Mouse (Mus musculus): ENCODE measurements around the gene Abhd12b. TPM values are rescaled to one million over a fixed set of nuclear protein-coding genes. Genes with fewer than 3 reads are reported as not detected.

Abhd12b gene
- polyA plus RNA-seq, 1 experiment from 2014 or later: 1.6 TPM

DNA sequence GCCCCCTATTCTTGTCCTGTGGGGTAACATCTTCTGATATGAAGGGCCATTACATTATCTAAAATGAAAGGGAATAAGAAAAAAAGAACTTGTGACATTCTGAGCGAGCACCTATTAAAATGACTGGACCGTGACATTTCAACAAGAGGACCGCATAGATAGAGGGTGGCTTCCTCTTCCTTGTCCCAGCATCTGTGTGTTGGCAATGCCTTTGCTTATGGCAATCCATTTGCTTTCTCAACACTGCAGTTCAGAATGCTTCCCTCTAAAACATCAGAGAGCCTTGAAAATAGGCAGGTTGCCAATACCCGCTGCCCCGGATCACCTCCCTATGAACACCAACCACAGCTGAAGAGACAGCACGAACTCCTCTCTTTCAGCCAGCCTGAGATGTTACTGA lies 44.0 kb upstream of the Abhd12b start:
- DNase-seq (ENCODE audit: low spot score): no peak
- no peak overlapping the region for H3K9ac ChIP-seq (ENCODE audit: low read length)
- no peak for ATAC-seq (ENCODE audit: low FRiP score, low TSS enrichment)
- H3K4me2 ChIP-seq (replicated peaks; ENCODE audit: low read depth): peak overlapping the region; percentile 96
- TF ChIP-seq EP300 (optimal IDR thresholded peaks at IDR 0.05) (no peak), CTCF (IDR thresholded peaks at IDR 0.05; ENCODE audit: low read depth) (no peak)
- no peak overlapping the region for H3K27ac ChIP-seq (replicated peaks)
- peaks cover 3% of the 10 kb centered on the region; the same call in 1 of the 2 replicates for H3K4me1 ChIP-seq (replicated peaks; ENCODE audit: control insufficient read depth, insufficient read depth)
- H3K4me3 ChIP-seq (ENCODE audit: low read depth, low read length): peak overlapping the region; percentile 83
- no peaks in the 10 kb centered on the region for H3K9me3 ChIP-seq (ENCODE audit: control insufficient read depth, low read length)
- H3K36me3 ChIP-seq (ENCODE audit: control insufficient read depth, insufficient read depth, low read length): no peaks in the 10 kb centered on the region
- no peaks in the 10 kb centered on the region for H3K27me3 ChIP-seq (ENCODE audit: control insufficient read depth, insufficient read depth, low read length)
- 58% methylated on average over 6 of the region's 6 CpGs for WGBS

DNA sequence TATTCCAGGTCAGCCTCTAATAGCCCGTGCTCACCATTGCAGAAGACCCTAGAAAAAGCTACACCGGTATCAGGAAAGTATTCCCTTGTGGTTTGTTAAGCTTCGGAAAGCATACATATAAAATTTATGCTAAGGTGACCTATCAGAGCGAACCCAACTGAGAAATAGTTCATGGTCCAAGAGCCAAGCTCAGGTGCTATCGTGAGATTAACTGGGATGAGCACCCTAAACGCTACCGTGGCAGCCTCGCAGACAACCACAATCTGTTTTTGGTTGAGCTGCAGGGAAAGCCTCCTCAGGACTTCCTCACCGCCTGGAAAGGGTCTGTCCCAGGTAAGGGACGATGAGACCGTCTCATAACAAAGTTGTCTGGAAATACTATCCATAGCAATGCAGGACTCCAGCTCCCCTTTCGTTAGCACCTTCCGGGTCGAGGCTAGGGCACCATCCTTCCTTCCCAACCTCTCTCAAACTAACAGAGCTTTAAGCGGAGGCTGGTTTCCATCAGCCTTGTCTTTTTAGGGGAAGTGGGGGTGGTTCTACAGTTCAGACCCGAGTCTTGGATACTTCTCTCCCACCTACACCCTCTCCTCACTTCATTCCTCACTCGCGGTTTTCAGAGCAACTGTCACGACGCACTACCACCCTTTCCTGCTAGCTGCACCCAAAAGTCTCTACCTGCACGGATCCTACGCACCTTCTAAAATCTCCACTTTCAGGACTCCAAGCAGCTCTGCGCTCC lies 43.4 kb upstream of the Abhd12b start:
- Histone ChIP-seq H3K9me3 (ENCODE audit: control insufficient read depth, low read length) (no peaks in the 10 kb centered on the region), H3K36me3 (ENCODE audit: control insufficient read depth, insufficient read depth, low read length) (no peaks in the 10 kb centered on the region), H3K4me3 (ENCODE audit: low read depth, low read length) (peak overlapping the region; percentile 83), H3K4me2 (replicated peaks; ENCODE audit: low read depth) (peak overlapping the region; percentile 96), H3K9ac (ENCODE audit: low read length) (peak overlapping the region; percentile 92), H3K27ac (replicated peaks) (peak overlapping the region; percentile 94), H3K27me3 (ENCODE audit: control insufficient read depth, insufficient read depth, low read length) (no peaks in the 10 kb centered on the region), H3K4me1 (replicated peaks; ENCODE audit: control insufficient read depth, insufficient read depth) (peaks cover 3% of the 10 kb centered on the region; the same call in 1 of the 2 replicates)
- WGBS: 12% methylated on average over 23 of the region's 23 CpGs
- TF ChIP-seq EP300 (optimal IDR thresholded peaks at IDR 0.05) (no peak), CTCF (IDR thresholded peaks at IDR 0.05; ENCODE audit: low read depth) (no peak)
- ATAC-seq (ENCODE audit: low FRiP score, low TSS enrichment): no peak
- DNase-seq (ENCODE audit: low spot score): no peak

DNA sequence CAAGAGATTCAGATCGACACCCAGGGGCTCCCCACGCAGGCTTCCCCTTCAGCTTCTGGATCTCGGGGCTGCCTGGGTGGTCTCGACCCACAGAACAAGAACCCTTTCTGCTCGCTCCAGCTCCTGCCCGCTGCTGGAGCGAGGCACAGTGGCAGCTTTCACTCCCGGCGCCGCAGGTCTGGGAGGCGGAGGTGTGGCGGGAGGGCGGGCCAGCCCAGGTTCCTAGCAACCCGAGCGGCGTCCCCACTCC lies 42.9 kb upstream of the Abhd12b start:
- H3K4me1 ChIP-seq (replicated peaks; ENCODE audit: control insufficient read depth, insufficient read depth): peaks cover 3% of the 10 kb centered on the region; the same call in 1 of the 2 replicates
- no peak for TF ChIP-seq CTCF (IDR thresholded peaks at IDR 0.05; ENCODE audit: low read depth)
- no peak for TF ChIP-seq EP300 (optimal IDR thresholded peaks at IDR 0.05)

DNA sequence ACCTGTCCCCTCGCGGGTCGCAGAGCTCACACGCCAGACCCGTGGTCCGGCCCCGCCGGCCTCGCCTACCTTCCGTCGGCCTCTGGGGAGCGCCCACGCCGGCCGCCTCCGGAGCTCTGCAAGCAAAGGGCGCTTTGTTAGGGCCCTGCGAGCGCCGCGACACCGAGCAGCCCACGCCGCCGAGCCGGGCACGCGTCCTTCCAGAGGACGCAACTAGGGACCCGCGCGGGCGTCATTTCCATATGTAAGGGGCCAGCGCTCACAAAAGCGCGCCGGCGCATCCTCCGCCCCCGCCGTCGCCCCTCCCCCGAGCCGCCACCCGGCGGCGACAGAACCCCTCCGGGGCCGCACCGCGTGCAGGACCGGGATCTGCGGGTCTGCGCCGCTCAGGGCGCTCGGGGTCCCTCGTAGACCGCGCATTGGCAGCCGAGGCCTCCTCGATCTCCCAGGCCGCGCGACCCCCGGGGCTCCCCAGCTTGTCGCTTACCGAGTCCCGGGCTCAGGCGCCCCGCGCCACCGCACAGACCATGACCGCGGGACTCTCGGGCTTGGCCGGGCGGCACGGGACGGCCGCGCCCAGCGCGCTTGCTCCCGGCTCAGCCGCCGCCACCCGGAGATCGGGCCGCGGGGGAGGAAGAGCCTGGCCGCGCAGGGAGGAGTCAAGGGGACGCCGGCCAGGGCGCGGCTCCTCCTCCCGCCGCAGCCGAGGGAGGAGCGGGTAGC lies 42.4 kb upstream of the Abhd12b start:
- H3K9me3 ChIP-seq (ENCODE audit: control insufficient read depth, low read length): no peaks in the 10 kb centered on the region
- peak overlapping the region; percentile 92 for H3K9ac ChIP-seq (ENCODE audit: low read length)
- ATAC-seq (ENCODE audit: low FRiP score, low TSS enrichment) (peak; percentile 93), DNase-seq (ENCODE audit: low spot score) (peak; percentile 83)
- H3K27ac ChIP-seq (replicated peaks): peak overlapping the region; percentile 94
- no peaks in the 10 kb centered on the region for H3K27me3 ChIP-seq (ENCODE audit: control insufficient read depth, insufficient read depth, low read length)
- peaks cover 3% of the 10 kb centered on the region; the same call in 1 of the 2 replicates for H3K4me1 ChIP-seq (replicated peaks; ENCODE audit: control insufficient read depth, insufficient read depth)
- H3K4me3 ChIP-seq (ENCODE audit: low read depth, low read length): peak overlapping the region; percentile 83
- TF ChIP-seq CTCF (IDR thresholded peaks at IDR 0.05; ENCODE audit: low read depth): no peak
- no peak for TF ChIP-seq EP300 (optimal IDR thresholded peaks at IDR 0.05)
- WGBS: under 1% methylated on average over 58 of the region's 101 CpGs
- peak overlapping the region; percentile 96 for H3K4me2 ChIP-seq (replicated peaks; ENCODE audit: low read depth)
- H3K36me3 ChIP-seq (ENCODE audit: control insufficient read depth, insufficient read depth, low read length): no peaks in the 10 kb centered on the region

More for the DNA sequence above, 42.9 kb upstream of the Abhd12b start:
- no peaks in the 10 kb centered on the region for H3K36me3 ChIP-seq (ENCODE audit: control insufficient read depth, insufficient read depth, low read length)
- WGBS: 0% methylated on average over 16 of the region's 16 CpGs
- peak overlapping the region; percentile 94 for H3K27ac ChIP-seq (replicated peaks)
- peak overlapping the region; percentile 96 for H3K4me2 ChIP-seq (replicated peaks; ENCODE audit: low read depth)
- no peaks in the 10 kb centered on the region for H3K27me3 ChIP-seq (ENCODE audit: control insufficient read depth, insufficient read depth, low read length)
- ATAC-seq (ENCODE audit: low FRiP score, low TSS enrichment) (peak; percentile 74), DNase-seq (ENCODE audit: low spot score) (peak; percentile 80)
- H3K4me3 ChIP-seq (ENCODE audit: low read depth, low read length): peak overlapping the region; percentile 83
- peak overlapping the region; percentile 92 for H3K9ac ChIP-seq (ENCODE audit: low read length)
- no peaks in the 10 kb centered on the region for H3K9me3 ChIP-seq (ENCODE audit: control insufficient read depth, low read length)

DNA sequence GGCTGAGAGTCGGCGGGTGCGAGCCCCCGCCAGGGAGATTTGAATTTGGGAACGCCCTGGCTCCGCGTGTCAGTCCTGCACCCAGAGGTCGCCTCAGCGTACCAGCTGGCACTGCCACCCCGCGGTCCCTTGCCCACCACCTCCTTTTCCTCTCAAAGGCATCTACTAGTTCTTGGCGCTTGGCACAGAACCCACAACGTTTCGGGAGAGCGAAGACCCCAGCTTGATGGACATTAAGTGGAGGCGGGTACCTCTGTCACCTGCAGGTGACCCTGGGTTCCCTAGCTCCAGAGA lies 41.9 kb upstream of the Abhd12b start:
- WGBS: 4% methylated on average over 14 of the region's 16 CpGs
- Histone ChIP-seq H3K9me3 (ENCODE audit: control insufficient read depth, low read length) (no peaks in the 10 kb centered on the region), H3K27me3 (ENCODE audit: control insufficient read depth, insufficient read depth, low read length) (no peaks in the 10 kb centered on the region)

DNA sequence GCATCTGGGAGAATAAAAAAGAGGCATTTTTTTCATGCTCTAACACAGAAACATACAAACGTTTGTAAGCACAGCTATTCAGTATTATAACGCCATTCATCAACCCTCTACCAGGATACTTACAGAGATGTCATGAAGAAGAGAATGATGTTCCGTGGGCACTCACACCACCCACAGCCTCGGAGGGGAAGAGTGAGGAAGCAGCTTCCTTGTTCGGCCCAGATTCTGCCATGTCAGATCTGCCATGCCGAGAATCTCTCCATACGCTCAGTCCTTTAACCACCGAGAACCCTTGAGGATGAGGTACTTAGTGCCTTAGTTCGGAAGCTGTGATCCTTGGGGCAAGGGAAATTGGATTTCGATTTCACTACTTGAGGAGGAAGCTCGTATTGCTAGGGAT lies 40.6 kb upstream of the Abhd12b start, which contains the start of gene Nin:
Nin (minus strand) TSS at position 367 of the 400 bp plus-strand sequence.
- no peak within 1 kb of the TSS for H3K4me3 ChIP-seq (ENCODE audit: low read depth, low read length)

More for the DNA sequence above, 41.9 kb upstream of the Abhd12b start:
- DNase-seq (ENCODE audit: low spot score) (no peak), ATAC-seq (ENCODE audit: low FRiP score, low TSS enrichment) (peak; percentile 14; the same call in 1 of the 2 replicates)
- Histone ChIP-seq H3K9ac (ENCODE audit: low read length) (peak overlapping the region; percentile 92), H3K36me3 (ENCODE audit: control insufficient read depth, insufficient read depth, low read length) (no peaks in the 10 kb centered on the region), H3K4me3 (ENCODE audit: low read depth, low read length) (peak overlapping the region; percentile 83), H3K4me1 (replicated peaks; ENCODE audit: control insufficient read depth, insufficient read depth) (peaks cover 3% of the 10 kb centered on the region; the same call in 1 of the 2 replicates), H3K27ac (replicated peaks) (peak overlapping the region; percentile 94; the same call in 1 of the 2 replicates), H3K4me2 (replicated peaks; ENCODE audit: low read depth) (peak overlapping the region; percentile 96)
- TF ChIP-seq EP300 (optimal IDR thresholded peaks at IDR 0.05) (no peak), CTCF (IDR thresholded peaks at IDR 0.05; ENCODE audit: low read depth) (no peak)

More for the DNA sequence above, 40.6 kb upstream of the Abhd12b start, which contains the start of gene Nin:
- no peak within 1 kb of the TSS for H3K27ac ChIP-seq (replicated peaks)
- DNase-seq (ENCODE audit: low spot score) (no peak), ATAC-seq (ENCODE audit: low FRiP score, low TSS enrichment) (no peak)
- WGBS: 68% methylated on average over 11 of the region's 11 CpGs
- no peaks in the 10 kb centered on the region for H3K36me3 ChIP-seq (ENCODE audit: control insufficient read depth, insufficient read depth, low read length)
- H3K4me1 ChIP-seq (replicated peaks; ENCODE audit: control insufficient read depth, insufficient read depth): peaks cover 3% of the 10 kb centered on the region; the same call in 1 of the 2 replicates
- H3K4me2 ChIP-seq (replicated peaks; ENCODE audit: low read depth): no peak within 1 kb of the TSS
- H3K9ac ChIP-seq (ENCODE audit: low read length): no peak within 1 kb of the TSS
- H3K27me3 ChIP-seq (ENCODE audit: control insufficient read depth, insufficient read depth, low read length): no peaks in the 10 kb centered on the region
- TF ChIP-seq CTCF (IDR thresholded peaks at IDR 0.05; ENCODE audit: low read depth): no peak
- TF ChIP-seq EP300 (optimal IDR thresholded peaks at IDR 0.05): no peak
- no peaks in the 10 kb centered on the region for H3K9me3 ChIP-seq (ENCODE audit: control insufficient read depth, low read length)

All from stomach, postnatal 0 days (tissue).